ENCODE assay signal across 32 mouse cellular contexts in the genomic region with DNA sequence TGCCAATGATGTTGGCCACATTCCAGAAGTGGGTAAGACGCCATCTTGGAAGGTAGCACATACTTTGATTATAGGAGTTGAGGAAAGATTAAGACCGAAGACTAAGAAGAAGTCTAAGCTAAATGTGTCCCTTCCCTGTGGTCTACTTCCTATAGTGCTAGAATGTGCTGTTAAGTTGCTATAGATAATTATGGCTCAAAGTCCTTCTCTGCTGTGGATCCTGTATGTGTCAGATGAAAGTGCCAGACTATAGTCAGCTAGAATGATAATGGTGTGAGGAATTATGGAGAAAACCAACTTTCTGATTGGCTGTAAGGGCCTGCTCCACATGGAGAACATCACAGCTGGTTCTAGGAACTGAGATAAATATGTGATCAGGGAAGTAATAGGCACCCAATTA.
"Had no signal": no experiment of that assay in that cellular context is flagged by ENCODE, and none has a peak within 500 bp of the region (broad histone marks: within the 10 kb centered on the region; RNA-seq: fewer than 3 reads in every experiment).

No protein-coding gene starts in this region.

- H3K9me3 ChIP-seq: heart, embryonic 10.5 days; heart, embryonic 15.5 days; hindbrain, embryonic 10.5 days; hindbrain, embryonic 12.5 days; hindbrain, embryonic 13.5 days; hindbrain, embryonic 15.5 days had no signal

- H3K36me3 ChIP-seq: heart, embryonic 10.5 days; heart, embryonic 12.5 days; heart, embryonic 13.5 days; heart, embryonic 15.5 days; hindbrain, embryonic 10.5 days; hindbrain, embryonic 12.5 days; hindbrain, embryonic 13.5 days; hindbrain, embryonic 15.5 days; kidney, embryonic 15.5 days had no signal

- H3K4me2 ChIP-seq: heart, embryonic 11.5 days; heart, embryonic 12.5 days; heart, embryonic 13.5 days; heart, embryonic 15.5 days; hindbrain, embryonic 12.5 days; hindbrain, embryonic 13.5 days; hindbrain, embryonic 14.5 days; hindbrain, embryonic 15.5 days; kidney, embryonic 15.5 days had no signal

- DNase-seq: heart, postnatal 14 days; heart, postnatal 36 days; heart, postnatal 4 days; kidney, adult 11 months; kidney, adult 18-20 months; kidney, adult 2 months; kidney, adult 8-10 months; kidney, adult 9 months; kidney, postnatal 10 days; kidney, postnatal 14 days; kidney, postnatal 25 days; kidney, postnatal 36 days; kidney, postnatal 4 days; layer of hippocampus, adult 9-11 months; layer of hippocampus, postnatal 36 days had no signal

- ATAC-seq: hindbrain, embryonic 16.5 days; hindbrain, postnatal 0 days; inflammation-experienced regulatory T-cells, adult 6 months had no signal

- H3K27me3 ChIP-seq: heart, embryonic 12.5 days; heart, embryonic 13.5 days; heart, embryonic 15.5 days; hindbrain, embryonic 12.5 days; hindbrain, embryonic 13.5 days; hindbrain, embryonic 15.5 days; kidney, embryonic 15.5 days had no signal

- H3K27ac ChIP-seq: heart, embryonic 10.5 days; heart, embryonic 13.5 days; heart, embryonic 15.5 days; hindbrain, embryonic 10.5 days; hindbrain, embryonic 12.5 days; hindbrain, embryonic 13.5 days; hindbrain, embryonic 14.5 days; hindbrain, embryonic 15.5 days; hindbrain, postnatal 0 days; kidney, embryonic 15.5 days; kidney, postnatal 0 days; layer of hippocampus, adult 2 months; left cerebral cortex, adult 2 months had no signal

- H3K4me3 ChIP-seq: heart, embryonic 10.5 days; heart, embryonic 12.5 days; heart, embryonic 13.5 days; heart, embryonic 15.5 days; hindbrain, embryonic 10.5 days; hindbrain, embryonic 12.5 days; hindbrain, embryonic 13.5 days; hindbrain, embryonic 15.5 days; kidney, embryonic 15.5 days; layer of hippocampus, adult 2 months; left cerebral cortex, adult 2 months had no signal

- H3K4me1 ChIP-seq: heart, embryonic 10.5 days; heart, embryonic 12.5 days; heart, embryonic 13.5 days; heart, embryonic 15.5 days; hindbrain, embryonic 10.5 days; hindbrain, embryonic 12.5 days; hindbrain, embryonic 13.5 days; hindbrain, embryonic 15.5 days; kidney, embryonic 15.5 days had no signal

- H3K9ac ChIP-seq: heart, embryonic 12.5 days; heart, embryonic 13.5 days; heart, embryonic 15.5 days; hindbrain, embryonic 12.5 days; hindbrain, embryonic 13.5 days; hindbrain, embryonic 14.5 days; hindbrain, embryonic 15.5 days; kidney, embryonic 15.5 days had no signal
